Mouse (Mus musculus): ENCODE measurements around the gene Ier5l.

The Ier5l gene

GRCm38 (mm10) chr2:30470143-30470946 lies 3.7 kb downstream of the Ier5l start:
- peak; percentile 78 to 89 for DNase-seq

GRCm38 (mm10) chr2:30469796-30470142 lies 4.2 kb downstream of the Ier5l start:
- DNase-seq, result peak; percentile 75 to 77

GRCm38 (mm10) chr2:30469009-30469408 lies 5.0 kb downstream of the Ier5l start:
- no peak for DNase-seq

GRCm38 (mm10) chr2:30466787-30467186 lies 7.2 kb downstream of the Ier5l start:
- DNase-seq, result no peak

GRCm38 (mm10) chr2:30464411-30464810 lies 9.6 kb downstream of the Ier5l start:
- no peak for DNase-seq

GRCm38 (mm10) chr2:30463904-30464330 lies 10.1 kb downstream of the Ier5l start:
- DNase-seq, result peak; percentile 79 to 91

GRCm38 (mm10) chr2:30463341-30463761 lies 10.7 kb downstream of the Ier5l start:
- DNase-seq, result peak; percentile 69 to 86

GRCm38 (mm10) chr2:30459241-30459640 lies 14.8 kb downstream of the Ier5l start:
- no peak for DNase-seq

- peak; percentile 61 to 82 for DNase-seq
Measured at GRCm38 (mm10) chr2:30458349-30458748, 15.7 kb downstream of the Ier5l start.

GRCm38 (mm10) chr2:30456104-30456980 lies 17.7 kb downstream of the Ier5l start:
- DNase-seq, result no peak

- DNase-seq, result no peak
Measured at GRCm38 (mm10) chr2:30454587-30454986, 19.4 kb downstream of the Ier5l start.

- no peak for DNase-seq
Measured at GRCm38 (mm10) chr2:30453570-30453969, 20.4 kb downstream of the Ier5l start.

- peak in 1 of 2 experiments; percentile 63 for DNase-seq
Measured at GRCm38 (mm10) chr2:30451525-30451924, 22.5 kb downstream of the Ier5l start.

- no peak for DNase-seq
Measured at GRCm38 (mm10) chr2:30450530-30450929, 23.5 kb downstream of the Ier5l start.

- no peak for DNase-seq
Measured at GRCm38 (mm10) chr2:30448371-30448770, 25.6 kb downstream of the Ier5l start.

GRCm38 (mm10) chr2:30446891-30447826 lies 26.9 kb downstream of the Ier5l start:
- DNase-seq, result peak; percentile 34 to 60

GRCm38 (mm10) chr2:30445312-30445711 lies 28.7 kb downstream of the Ier5l start:
- peak; percentile 66 to 88 for DNase-seq

- DNase-seq, result no peak
Measured at GRCm38 (mm10) chr2:30444450-30444849, 29.6 kb downstream of the Ier5l start.

GRCm38 (mm10) chr2:30444006-30444405 lies 30.0 kb downstream of the Ier5l start:
- DNase-seq, result no peak

- DNase-seq, result no peak
Measured at GRCm38 (mm10) chr2:30443281-30443680, 30.7 kb downstream of the Ier5l start.

GRCm38 (mm10) chr2:30442498-30442890 lies 31.5 kb downstream of the Ier5l start:
- DNase-seq, result no peak
